Mouse (Mus musculus) heart, postnatal 4 days (tissue): Measurements from ENCODE around the gene Stk11ip. TPM values are rescaled to one million over a fixed set of nuclear protein-coding genes. Genes with fewer than 3 reads are reported as not detected.
A peak's percentile ranks its signal among the peaks of the same experiment; 100 is the strongest.

Source experiments
- DNase-seq: peaks from one replicate; pipeline ENCODE4 v3.0.0; 2021
- total RNA-seq, 2 experiments: library from RNA; stranded (reverse); gene quantifications; 2 replicates each; pipeline ENCODE4 v1.2.3; 2021

The Stk11ip gene
- total RNA-seq, 2 experiments from 2014 or later: 15.7 to 16.7 TPM

GRCm38 (mm10) chr1:75504256-75505045 is 16.9 kb upstream of the Stk11ip start:
- DNase-seq: no peak

GRCm38 (mm10) chr1:75505159-75505955 is 16.0 kb upstream of the Stk11ip start:
- peak; percentile 80 for DNase-seq

- peak; percentile 92 for DNase-seq
Measured at GRCm38 (mm10) chr1:75505956-75506831, 15.1 kb upstream of the Stk11ip start, which contains the start of gene Obsl1. TSS of gene Obsl1 (minus strand) at chr1:75506452.

- peak; percentile 52 for DNase-seq
Measured at GRCm38 (mm10) chr1:75507006-75507405, 14.3 kb upstream of the Stk11ip start, which contains the start of gene Inha. TSS of gene Inha (plus strand) at chr1:75507077.

- DNase-seq: no peak
Measured at GRCm38 (mm10) chr1:75509586-75509985, 11.7 kb upstream of the Stk11ip start.

- peak; percentile 30 for DNase-seq
Measured at GRCm38 (mm10) chr1:75510154-75510553, 11.2 kb upstream of the Stk11ip start.

- peak; percentile 51 for DNase-seq
Measured at GRCm38 (mm10) chr1:75511437-75512210, 9.7 kb upstream of the Stk11ip start.

GRCm38 (mm10) chr1:75512550-75512949 is 8.8 kb upstream of the Stk11ip start:
- DNase-seq: no peak

GRCm38 (mm10) chr1:75516703-75517380 is 4.5 kb upstream of the Stk11ip start:
- DNase-seq: peak; percentile 23

- DNase-seq: no peak
Measured at GRCm38 (mm10) chr1:75517984-75518383, 3.3 kb upstream of the Stk11ip start.

- no peak for DNase-seq
Measured at GRCm38 (mm10) chr1:75518427-75518826, 2.9 kb upstream of the Stk11ip start.

GRCm38 (mm10) chr1:75519576-75519975 is 1.8 kb upstream of the Stk11ip start:
- DNase-seq: peak; percentile 29

- peak; percentile 27 for DNase-seq
Measured at GRCm38 (mm10) chr1:75524679-75525078, 3.4 kb downstream of the Stk11ip start.

GRCm38 (mm10) chr1:75530546-75530945 is 9.2 kb downstream of the Stk11ip start:
- DNase-seq: no peak

- DNase-seq: no peak
Measured at GRCm38 (mm10) chr1:75532280-75533172, 11.2 kb downstream of the Stk11ip start.

- DNase-seq: no peak
Measured at GRCm38 (mm10) chr1:75533325-75534252, 12.3 kb downstream of the Stk11ip start.

GRCm38 (mm10) chr1:75537587-75537986 is 16.3 kb downstream of the Stk11ip start:
- no peak for DNase-seq

- no peak for DNase-seq
Measured at GRCm38 (mm10) chr1:75538597-75539190, 17.4 kb downstream of the Stk11ip start.
